Comparison of ENCODE assay signal across 9 mouse cellular contexts in genomic region chr1:154788069-154788468, GRCm38 (mm10).
DNase-seq lines count a peak whose midpoint lies in the region; ATAC-seq lines count a peak whose summit lies in the region.
"Had no signal": no experiment of that assay in that cellular context is flagged by ENCODE, and none has a peak within 500 bp of the region (broad histone marks: within the 10 kb centered on the region; RNA-seq: fewer than 3 reads in every experiment).

No protein-coding gene starts in this region.

- no peak for ATAC-seq in embryonic facial prominence, embryonic 11.5 days (replicated peaks; ENCODE audit: insufficient number of reproducible peaks, low FRiP score, low TSS enrichment, low read depth)

- no peak overlapping the region for H3K9ac ChIP-seq in embryonic facial prominence, embryonic 11.5 days (replicated peaks; ENCODE audit: low read length)
- H3K9ac ChIP-seq: lung, embryonic 15.5 days had no signal

- H3K9me3 ChIP-seq in embryonic facial prominence, embryonic 11.5 days (replicated peaks; ENCODE audit: control insufficient read depth, low read length) = no peaks in the 10 kb centered on the region
- H3K9me3 ChIP-seq: lung, embryonic 15.5 days had no signal

- peak; percentile 63 for DNase-seq in ES-CJ7 (ENCODE audit: low read depth, low spot score)
- DNase-seq in adrenal gland, postnatal 25 days = peak; percentile 73
- peak; percentile 90 for DNase-seq in embryonic facial prominence, embryonic 11.5 days (ENCODE audit: low spot score)
- peak; percentile 71 to 83 for DNase-seq in heart, postnatal 36 days
- DNase-seq in layer of hippocampus, postnatal 14 days (ENCODE audit: low spot score in 2 of 2) = peak; percentile 87 to 89
- peak; percentile 57 for DNase-seq in lung, postnatal 25 days (ENCODE audit: low spot score)
- peak; percentile 64 for DNase-seq in right cerebral cortex, adult 18-20 months
- DNase-seq in yolk sac, embryonic 10.5 days (ENCODE audit: low spot score) = peak; percentile 22

- no peaks in the 10 kb centered on the region for H3K36me3 ChIP-seq in embryonic facial prominence, embryonic 11.5 days (replicated peaks; ENCODE audit: control insufficient read depth, insufficient read depth, low read depth, low read length)
- H3K36me3 ChIP-seq: lung, embryonic 15.5 days had no signal

- no peak overlapping the region for H3K4me3 ChIP-seq in embryonic facial prominence, embryonic 11.5 days (ENCODE audit: low read depth, low read length)
- H3K4me3 ChIP-seq: lung, embryonic 15.5 days had no signal

- WGBS in embryonic facial prominence, embryonic 11.5 days = 11% methylated on average over 5 of the region's 5 CpGs

- intact Hi-C loops in heart, postnatal 36 days (cut with DNase I) = loop anchor here (10.0 kb wide), 1 partner anchor 437 kb away; no protein-coding TSS in a partner anchor

- no peaks in the 10 kb centered on the region; the same call in 1 of the 2 replicates for H3K27me3 ChIP-seq in embryonic facial prominence, embryonic 11.5 days (ENCODE audit: control insufficient read depth, insufficient read depth, low read length)

- H3K4me1 ChIP-seq in embryonic facial prominence, embryonic 11.5 days (ENCODE audit: control insufficient read depth, insufficient read depth, low read length) = no peaks in the 10 kb centered on the region

- no peak overlapping the region for H3K27ac ChIP-seq in embryonic facial prominence, embryonic 11.5 days (replicated peaks; ENCODE audit: low read depth, low read length)
- H3K27ac ChIP-seq: lung, embryonic 15.5 days had no signal

- no peak overlapping the region for H3K4me2 ChIP-seq in embryonic facial prominence, embryonic 11.5 days (ENCODE audit: low read depth, low read length)
- H3K4me2 ChIP-seq: lung, embryonic 15.5 days had no signal

Comparison
In these comparisons a context has a peak if more than half of its experiments do, and no peak if none do; other contexts are left out.
1. DNase-seq: peak in every context shown above with its lines; median percentile 90 in embryonic facial prominence, embryonic 11.5 days; 88 in layer of hippocampus, postnatal 14 days; 77 in heart, postnatal 36 days; 73 in adrenal gland, postnatal 25 days; 64 in right cerebral cortex, adult 18-20 months; 63 in ES-CJ7; 57 in lung, postnatal 25 days; 22 in yolk sac, embryonic 10.5 days.